Mouse (Mus musculus): ENCODE measurements around the gene Baiap3.

Gene Baiap3

DNA sequence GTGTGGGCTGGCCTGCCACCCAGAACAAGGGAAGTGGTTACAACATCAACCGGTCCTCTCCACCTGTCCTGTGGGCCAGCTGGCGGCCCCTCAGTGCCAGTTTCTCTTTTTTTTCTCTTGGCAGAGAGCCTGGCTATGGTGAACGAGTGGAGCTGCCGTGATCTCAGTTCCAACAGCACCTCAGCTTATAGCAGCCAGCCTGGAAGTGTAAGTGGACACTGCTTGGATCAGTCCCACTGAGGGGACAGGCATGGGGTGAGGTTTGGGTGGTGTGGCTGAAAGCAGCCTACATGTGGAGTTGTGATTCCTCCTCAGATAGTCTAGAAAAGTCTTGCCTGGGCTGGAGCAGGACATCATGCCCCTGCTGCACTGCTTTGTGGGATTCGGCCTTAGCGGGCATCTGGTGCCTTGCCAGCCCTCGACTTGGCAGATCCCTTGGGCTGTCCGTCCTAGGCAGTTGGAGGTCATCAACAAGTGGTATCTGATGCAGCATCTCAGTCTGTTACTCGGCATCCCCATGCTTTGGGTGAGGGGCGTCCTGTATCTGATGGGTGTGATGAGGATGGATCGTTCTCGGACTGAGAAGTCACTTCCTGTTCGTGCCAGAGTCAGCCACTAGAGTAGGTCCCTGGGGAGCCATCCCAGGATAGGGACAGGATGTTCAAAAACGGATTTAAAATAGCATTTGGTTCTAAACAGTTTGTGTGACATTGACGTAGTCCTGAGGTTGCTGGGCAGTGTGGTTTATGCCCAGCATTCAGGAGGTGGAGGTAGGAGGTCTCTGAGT lies 45.3 kb downstream of the Baiap3 start:
- DNase-seq (ENCODE audit: low spot score) = no peak

DNA sequence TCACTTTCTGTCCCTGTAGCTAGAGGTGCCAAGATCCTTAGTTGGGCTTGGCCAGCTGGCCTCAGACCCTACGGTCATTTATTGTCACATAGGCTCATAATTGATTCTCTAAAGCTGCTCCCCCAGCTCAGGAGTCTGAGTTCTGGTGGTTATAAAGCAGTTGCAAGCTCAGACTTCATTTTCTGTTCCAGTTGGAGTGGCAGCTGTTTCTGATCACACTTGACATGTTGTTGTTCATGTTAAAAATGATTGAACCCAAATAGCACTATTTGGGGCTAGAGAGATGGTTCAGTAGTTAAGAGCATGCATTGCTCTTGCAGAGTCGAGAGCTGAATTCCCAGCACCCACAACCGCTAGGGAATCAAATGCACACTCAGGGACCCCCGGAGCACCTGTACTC lies 46.2 kb downstream of the Baiap3 start:
- DNase-seq (ENCODE audit: low spot score) = no peak

DNA sequence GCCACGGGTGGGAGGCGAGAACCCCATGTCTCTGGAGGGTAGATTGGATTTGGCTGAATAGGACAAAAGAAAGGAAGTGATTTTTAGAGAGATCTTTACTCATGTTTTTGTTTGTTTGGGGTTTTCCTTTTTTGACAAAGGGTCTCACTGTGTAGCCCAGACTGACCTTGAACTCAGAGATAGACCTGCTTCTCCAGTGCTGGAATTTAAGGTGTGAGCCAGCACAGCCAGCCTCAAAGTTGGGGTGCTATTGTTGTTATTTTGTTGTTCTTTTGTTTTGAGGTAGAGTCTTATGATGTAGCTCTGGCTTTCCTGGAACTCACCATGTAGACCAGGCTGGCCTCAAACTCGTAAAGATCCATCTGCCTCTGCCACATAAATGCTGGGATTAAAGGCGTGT lies 53.8 kb downstream of the Baiap3 start:
- DNase-seq (ENCODE audit: low spot score) = no peak
